Mouse (Mus musculus) thymus, postnatal 0 days (tissue): ENCODE results near the gene Cybb. TPM values are rescaled to one million over a fixed set of nuclear protein-coding genes. Genes with fewer than 3 reads are reported as not detected.

Experiments used
- polyA plus RNA-seq: library from polyadenylated mRNA; unstranded; fragments of >200 nt; fragmentation: Nextera tagmentation; extraction: Ambion mirVana; gene quantifications from 2 replicates; pipeline ENCODE4 v1.2.1, GENCODE M21; 2015

Cybb gene
- polyA plus RNA-seq, 1 experiment from 2014 or later, result 4.3 TPM

Other genes with a start within 250 kb of the Cybb start
- not detected in 2 replicates for gene Gm14862, start 230.9 kb downstream of the Cybb start, polyA plus RNA-seq
- 0.69 and 0.78 TPM in 2 replicates for gene Xk, start 215.0 kb downstream of the Cybb start, polyA plus RNA-seq
- not detected in 2 replicates for gene H2al1m, start 204.0 kb downstream of the Cybb start, polyA plus RNA-seq
- gene H2al1k, start 137.1 kb downstream of the Cybb start, polyA plus RNA-seq, result not detected in 2 replicates
- gene H2al1o, start 84.6 kb upstream of the Cybb start, polyA plus RNA-seq, result not detected in 2 replicates
- 51.3 and 54.6 TPM in 2 replicates for gene Dynlt3, start 175.2 kb upstream of the Cybb start, polyA plus RNA-seq